Mouse (Mus musculus) small intestine, adult 2 months (tissue): Measurements from ENCODE around the gene Exog. TPM values are rescaled to one million over a fixed set of nuclear protein-coding genes. Genes with fewer than 3 reads are reported as not detected.
A peak's percentile ranks its signal among the peaks of the same experiment; 100 is the strongest.

Experiments
- H3K27ac ChIP-seq: fragments of 200-500 bp; 2 replicates; pipeline ENCODE4 v1.5.1; 2012; ENCODE audit warnings: low read depth, low read length, control low read depth, inconsistent platforms; ENCODE audit not compliant: insufficient read depth
- H3K27me3 ChIP-seq: fragments of 200-500 bp; 2 replicates; pipeline ENCODE4 v1.6.1; 2012; ENCODE audit warnings: mild to moderate bottlenecking, moderate library complexity, low read length, inconsistent platforms; ENCODE audit not compliant: control insufficient read depth, insufficient read depth
- H3K36me3 ChIP-seq: fragments of 200-500 bp; 2 replicates; pipeline ENCODE4 v1.6.1; 2012; ENCODE audit warnings: mild to moderate bottlenecking, low read length, control low read depth, inconsistent platforms; ENCODE audit not compliant: control insufficient read depth, insufficient read depth
- H3K4me1 ChIP-seq: fragments of 200-500 bp; 2 replicates; pipeline ENCODE4 v1.6.1; 2012; ENCODE audit warnings: low read length, inconsistent platforms, mixed read lengths; ENCODE audit not compliant: control insufficient read depth, insufficient read depth, insufficient read length
- H3K4me3 ChIP-seq: fragments of 200-500 bp; 2 replicates; pipeline ENCODE4 v1.5.1; 2012; ENCODE audit warnings: low read depth, mild to moderate bottlenecking, control low read depth, inconsistent platforms, low read length, moderate library complexity
- CTCF ChIP-seq: fragments of 200-500 bp; IDR thresholded peaks from 2 replicates; pipeline ENCODE4 v1.5.1; 2012; ENCODE audit warnings: low read depth, mild to moderate bottlenecking, control low read depth, inconsistent platforms, low read length, moderate library complexity, mixed read lengths; ENCODE audit not compliant: insufficient replicate concordance, insufficient read length; ENCODE audit errors: extremely low read depth
- POLR2A ChIP-seq: fragments of 200-500 bp; IDR thresholded peaks from 2 replicates; pipeline ENCODE4 v1.6.1; 2012; ENCODE audit warnings: low read depth, mild to moderate bottlenecking, control low read depth, inconsistent platforms, low read length, moderate library complexity
- WGBS: fragments of 180-500 bp; shearing (Covaris S2); methylation state at CpG from one replicate; pipeline ENCODE4 v1.1.7; 2018; 5-methylcytosine and 5-hydroxymethylcytosine counted together
- polyA plus RNA-seq: library from polyadenylated mRNA; depleted of rRNA; stranded (reverse); fragments of >200 nt; gene quantifications from 2 replicates; pipeline ENCODE4 v1.2.3, GENCODE M21; 2012

The Exog gene
- polyA plus RNA-seq, 1 experiment = 1.1 TPM

- Histone ChIP-seq H3K36me3 (peaks cover 7% of the 10 kb centered on the region), H3K4me3 (no peak overlapping the region), H3K4me1 (peaks cover 15% of the 10 kb centered on the region), H3K27ac (no peak overlapping the region), H3K27me3 (no peaks in the 10 kb centered on the region)
- WGBS = 39% methylated on average over 7 of the region's 7 CpGs
- TF ChIP-seq POLR2A (no peak), CTCF (peak; percentile 75; the same call in 1 of the 2 replicates)
Observed at GRCm38 (mm10) chr9:119430311-119430710, 14.4 kb upstream of the Exog start.

- Histone ChIP-seq H3K27me3 (no peaks in the 10 kb centered on the region), H3K4me1 (no peaks in the 10 kb centered on the region; the same call in 1 of the 2 replicates), H3K4me3 (no peak overlapping the region), H3K36me3 (peaks cover 7% of the 10 kb centered on the region), H3K27ac (no peak overlapping the region)
- 68% methylated on average over 2 of the region's 2 CpGs for WGBS
- TF ChIP-seq POLR2A (no peak), CTCF (no peak)
Observed at GRCm38 (mm10) chr9:119435855-119436254, 8.9 kb upstream of the Exog start.

- TF ChIP-seq POLR2A = no peak
- TF ChIP-seq CTCF = no peak
- H3K4me1 ChIP-seq = no peaks in the 10 kb centered on the region; the same call in 1 of the 2 replicates
- peaks cover 5% of the 10 kb centered on the region; the same call in 1 of the 2 replicates for H3K36me3 ChIP-seq
- 41% methylated on average over 12 of the region's 12 CpGs for WGBS
- no peak overlapping the region for H3K4me3 ChIP-seq
- no peaks in the 10 kb centered on the region for H3K27me3 ChIP-seq
- no peak overlapping the region for H3K27ac ChIP-seq
Observed at GRCm38 (mm10) chr9:119438065-119438464, 6.7 kb upstream of the Exog start.

GRCm38 (mm10) chr9:119438498-119439000 lies 6.2 kb upstream of the Exog start:
- no peak overlapping the region for H3K4me3 ChIP-seq
- H3K36me3 ChIP-seq = peaks cover 5% of the 10 kb centered on the region; the same call in 1 of the 2 replicates
- 74% methylated on average over 9 of the region's 9 CpGs for WGBS
- no peak overlapping the region for H3K27ac ChIP-seq
- H3K4me1 ChIP-seq = no peaks in the 10 kb centered on the region; the same call in 1 of the 2 replicates
- no peak for TF ChIP-seq POLR2A
- no peak for TF ChIP-seq CTCF
- H3K27me3 ChIP-seq = no peaks in the 10 kb centered on the region

GRCm38 (mm10) chr9:119445737-119446136 lies 994 bp downstream of the Exog start:
- 5% methylated on average over 6 of the region's 6 CpGs for WGBS
- Histone ChIP-seq H3K36me3 (peaks cover 15% of the 10 kb centered on the region), H3K27ac (no peak overlapping the region), H3K4me3 (peak overlapping the region; percentile 18), H3K4me1 (peaks cover 5% of the 10 kb centered on the region; the same call in 1 of the 2 replicates), H3K27me3 (no peaks in the 10 kb centered on the region)
- TF ChIP-seq CTCF = no peak
- no peak for TF ChIP-seq POLR2A

GRCm38 (mm10) chr9:119455967-119456366 lies 11.2 kb downstream of the Exog start:
- no peak overlapping the region for H3K27ac ChIP-seq
- no peak overlapping the region for H3K4me3 ChIP-seq
- H3K27me3 ChIP-seq = no peaks in the 10 kb centered on the region
- H3K36me3 ChIP-seq = peaks cover 8% of the 10 kb centered on the region
- WGBS = 80% methylated on average over 14 of the region's 14 CpGs
- H3K4me1 ChIP-seq = no peaks in the 10 kb centered on the region
- TF ChIP-seq POLR2A = no peak
- TF ChIP-seq CTCF = no peak

- no peaks in the 10 kb centered on the region for H3K27me3 ChIP-seq
- H3K4me1 ChIP-seq = no peaks in the 10 kb centered on the region
- 87% methylated on average over 14 of the region's 14 CpGs for WGBS
- TF ChIP-seq CTCF (no peak), POLR2A (no peak)
- no peak overlapping the region for H3K27ac ChIP-seq
- H3K36me3 ChIP-seq = peaks cover 5% of the 10 kb centered on the region
- H3K4me3 ChIP-seq = no peak overlapping the region
Observed at GRCm38 (mm10) chr9:119457122-119457521, 12.4 kb downstream of the Exog start.
